ENCODE assay signal across 24 mouse cellular contexts in the genomic region with DNA sequence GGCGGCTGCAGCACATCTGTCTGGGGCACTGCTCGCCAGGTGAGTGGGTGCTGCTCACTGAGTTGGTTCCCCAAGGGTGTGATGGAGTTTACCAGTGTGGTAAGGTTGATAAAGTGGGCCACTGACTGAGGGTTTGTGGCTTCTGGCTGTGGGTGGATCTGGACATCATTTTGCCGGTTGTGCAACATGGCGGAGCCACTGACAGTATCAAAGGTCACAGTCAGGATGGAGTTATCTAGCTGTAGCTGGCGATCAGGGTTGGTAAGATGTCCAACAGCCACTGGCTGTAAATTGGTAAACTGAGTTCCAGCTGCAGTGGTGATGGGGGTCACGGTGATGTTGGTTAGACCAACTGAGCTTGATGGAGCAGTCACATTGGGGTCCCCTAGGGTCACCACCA. TPM values are rescaled to one million over a fixed set of nuclear protein-coding genes. Genes with fewer than 3 reads are reported as not detected.
DNase-seq lines count a peak whose midpoint lies in the region; ATAC-seq and TF ChIP-seq lines count a peak whose summit lies in the region.
"Had no signal": no experiment of that assay in that cellular context is flagged by ENCODE, and none has a peak within 500 bp of the region (broad histone marks: within the 10 kb centered on the region; RNA-seq: fewer than 3 reads in every experiment).

No protein-coding gene starts in this region.

- peaks cover 5% of the 10 kb centered on the region; the same call in 1 of the 2 replicates for H3K4me1 ChIP-seq in liver, adult 2 months (ENCODE audit: control insufficient read depth, insufficient read depth, low read length)
- no peaks in the 10 kb centered on the region for H3K4me1 ChIP-seq in midbrain, embryonic 11.5 days (ENCODE audit: control insufficient read depth, insufficient read depth, low read length)
- H3K4me1 ChIP-seq in midbrain, embryonic 14.5 days (ENCODE audit: control insufficient read depth, insufficient read depth, low read length) = no peaks in the 10 kb centered on the region
- no peaks in the 10 kb centered on the region for H3K4me1 ChIP-seq in liver, postnatal 0 days (ENCODE audit: insufficient read depth)
- H3K4me1 ChIP-seq: embryonic facial prominence, embryonic 10.5 days; forebrain, embryonic 13.5 days; heart, embryonic 15.5 days; hindbrain, embryonic 13.5 days had no signal

- no peak for TF ChIP-seq POLR2A in liver, adult 2 months (IDR thresholded peaks at IDR 0.05; ENCODE audit: extremely low read depth, insufficient read depth, low read length)

- no peak for TF ChIP-seq CTCF in liver, adult 2 months (IDR thresholded peaks at IDR 0.05; ENCODE audit: low read depth, low read length)
- TF ChIP-seq CTCF in liver, postnatal 0 days (IDR thresholded peaks at IDR 0.05; ENCODE audit: low read depth) = no peak

- H3K27me3 ChIP-seq in liver, adult 2 months (ENCODE audit: control insufficient read depth, insufficient read depth, low read length) = no peaks in the 10 kb centered on the region
- H3K27me3 ChIP-seq in midbrain, embryonic 11.5 days (ENCODE audit: control insufficient read depth, insufficient read depth, low read length) = no peaks in the 10 kb centered on the region
- H3K27me3 ChIP-seq in midbrain, embryonic 14.5 days (ENCODE audit: control insufficient read depth, insufficient read depth, low read length) = no peaks in the 10 kb centered on the region
- no peaks in the 10 kb centered on the region for H3K27me3 ChIP-seq in liver, postnatal 0 days (ENCODE audit: insufficient read depth, low read length)
- H3K27me3 ChIP-seq: CH12.LX; forebrain, embryonic 13.5 days; heart, embryonic 15.5 days; hindbrain, embryonic 13.5 days; Patski had no signal

- no peaks in the 10 kb centered on the region for H3K79me2 ChIP-seq in liver, adult 2 months (ENCODE audit: control insufficient read depth, insufficient read depth, low read length)

- no peak for ATAC-seq in midbrain, embryonic 11.5 days (ENCODE audit: low FRiP score)
- ATAC-seq in midbrain, embryonic 14.5 days (ENCODE audit: low FRiP score, low TSS enrichment) = no peak
- peak; percentile 31; the same call in 1 of the 2 replicates for ATAC-seq in liver, postnatal 0 days
- ATAC-seq: activated CD4-positive, CD25-positive, alpha-beta regulatory T cell, adult 4 months; forebrain, embryonic 13.5 days; forebrain, postnatal 0 days; Patski had no signal

- H3K36me3 ChIP-seq in liver, adult 2 months (ENCODE audit: control insufficient read depth, insufficient read depth, low read length) = peaks cover 32% of the 10 kb centered on the region
- peaks cover 26% of the 10 kb centered on the region for H3K36me3 ChIP-seq in midbrain, embryonic 11.5 days (ENCODE audit: control insufficient read depth, insufficient read depth, low read length)
- peaks cover 73% of the 10 kb centered on the region for H3K36me3 ChIP-seq in midbrain, embryonic 14.5 days (ENCODE audit: control insufficient read depth, insufficient read depth, low read length)
- peaks cover 53% of the 10 kb centered on the region for H3K36me3 ChIP-seq in liver, postnatal 0 days (replicated peaks; ENCODE audit: insufficient read depth, low read length)

- no peak for TF ChIP-seq EP300 in liver, postnatal 0 days (IDR thresholded peaks at IDR 0.05; ENCODE audit: low read depth)

- H3K9ac ChIP-seq in liver, adult 2 months (ENCODE audit: low read depth, low read length) = no peak overlapping the region
- H3K9ac ChIP-seq in midbrain, embryonic 11.5 days (ENCODE audit: low read length) = no peak overlapping the region
- no peak overlapping the region for H3K9ac ChIP-seq in midbrain, embryonic 14.5 days (replicated peaks; ENCODE audit: low read length)
- no peak overlapping the region for H3K9ac ChIP-seq in liver, postnatal 0 days (replicated peaks)
- H3K9ac ChIP-seq: forebrain, embryonic 13.5 days; forebrain, postnatal 0 days; heart, embryonic 15.5 days; hindbrain, embryonic 13.5 days had no signal

- no peak overlapping the region for H3K4me3 ChIP-seq in liver, adult 2 months (ENCODE audit: insufficient read depth, low read depth, low read length)
- no peak overlapping the region for H3K4me3 ChIP-seq in midbrain, embryonic 11.5 days (ENCODE audit: low read depth, low read length)
- H3K4me3 ChIP-seq in midbrain, embryonic 14.5 days (replicated peaks; ENCODE audit: low read depth, low read length) = no peak overlapping the region
- no peak overlapping the region for H3K4me3 ChIP-seq in liver, postnatal 0 days (ENCODE audit: low read depth, low read length)
- H3K4me3 ChIP-seq: embryonic facial prominence, embryonic 10.5 days; forebrain, embryonic 13.5 days; gastrocnemius, adult 2 months; heart, embryonic 15.5 days; hindbrain, embryonic 13.5 days had no signal

- H3K4me2 ChIP-seq in midbrain, embryonic 11.5 days = no peak overlapping the region
- H3K4me2 ChIP-seq in midbrain, embryonic 14.5 days (ENCODE audit: low read length) = no peak overlapping the region
- H3K4me2 ChIP-seq in liver, postnatal 0 days (ENCODE audit: low read depth, low read length) = no peak overlapping the region
- H3K4me2 ChIP-seq: forebrain, embryonic 13.5 days; heart, embryonic 11.5 days; heart, embryonic 15.5 days; hindbrain, embryonic 13.5 days had no signal

- WGBS in liver, adult 2 months = 50% methylated on average over 6 of the region's 6 CpGs
- WGBS in midbrain, embryonic 11.5 days = 93% methylated on average over 6 of the region's 6 CpGs
- 95% methylated on average over 6 of the region's 6 CpGs for WGBS in midbrain, embryonic 14.5 days
- 62% methylated on average over 6 of the region's 6 CpGs for whole genome bisulfite sequencing in liver, postnatal 0 days (ENCODE audit: insufficient replicate concordance)

- no peak overlapping the region for H3K27ac ChIP-seq in liver, adult 2 months (replicated peaks; ENCODE audit: insufficient read depth, low read depth, low read length)
- H3K27ac ChIP-seq in midbrain, embryonic 11.5 days (ENCODE audit: low read depth, low read length) = no peak overlapping the region
- no peak overlapping the region for H3K27ac ChIP-seq in midbrain, embryonic 14.5 days (replicated peaks; ENCODE audit: low read depth, low read length)
- H3K27ac ChIP-seq in liver, postnatal 0 days (ENCODE audit: low read depth) = no peak overlapping the region
- H3K27ac ChIP-seq: embryonic facial prominence, embryonic 10.5 days; forebrain, embryonic 13.5 days; gastrocnemius, adult 2 months; heart, embryonic 15.5 days; hindbrain, embryonic 13.5 days had no signal

- no peaks in the 10 kb centered on the region for H3K9me3 ChIP-seq in midbrain, embryonic 11.5 days (ENCODE audit: control insufficient read depth, low read length)
- no peaks in the 10 kb centered on the region for H3K9me3 ChIP-seq in midbrain, embryonic 14.5 days (ENCODE audit: control insufficient read depth, low read length)
- no peaks in the 10 kb centered on the region for H3K9me3 ChIP-seq in liver, postnatal 0 days (ENCODE audit: low read length)
- H3K9me3 ChIP-seq: embryonic facial prominence, embryonic 10.5 days; forebrain, embryonic 13.5 days; heart, embryonic 15.5 days; hindbrain, embryonic 13.5 days had no signal

- DNase-seq in liver, adult 2 months (ENCODE audit: extremely low read depth, low read depth, low spot score) = peak; percentile 67
- no peak for DNase-seq in liver
- DNase-seq in midbrain, embryonic 11.5 days (ENCODE audit: low spot score, missing footprints) = peak; percentile 64
- DNase-seq in midbrain, embryonic 14.5 days = no peak
- DNase-seq in liver, postnatal 0 days = no peak
- DNase-seq in layer of hippocampus, adult 9-10 months (ENCODE audit: low spot score) = no peak
- DNase-seq in retina, postnatal 1 day = no peak
- DNase-seq: adrenal gland, postnatal 25 days; cerebellum, adult 18-20 months; cerebellum, postnatal 10 days; forebrain, postnatal 0 days; gastrocnemius, adult 2 months; gastrocnemius, postnatal 25 days; heart, adult 18-20 months; heart, postnatal 14 days had no signal

RNA-seq across cellular contexts. Expression of gene Ripk4, which starts 30.7 kb away (rescaled TPM):
- 6.2 and 6.4 TPM in 2 replicates for total RNA-seq in liver, adult 2 months (2014; rRNA removed)
- polyA plus RNA-seq in liver, adult 2 months (2012; rRNA removed) = 3.1 and 3.6 TPM in 2 replicates
- 0.57 and 0.94 TPM in 2 replicates for polyA plus RNA-seq in midbrain, embryonic 11.5 days (2014; fragmentation: Nextera tagmentation; extraction: Ambion mirVana)
- 0.41 and 0.51 TPM in 2 replicates for polyA plus RNA-seq in midbrain, embryonic 14.5 days (2014; fragmentation: Nextera tagmentation; extraction: Ambion mirVana)
- 2.2 and 2.4 TPM in 2 replicates for polyA plus RNA-seq in liver, postnatal 0 days (2015; fragmentation: Nextera tagmentation; extraction: Ambion mirVana)
- total RNA-seq: gastrocnemius, adult 2 months; gastrocnemius, postnatal 25 days; hematopoietic stem cell, adult 5-6 weeks had no signal

RNA-seq across cellular contexts. Expression of gene Prdm15, which starts 57.4 kb away (rescaled TPM):
- 3.0 and 4.9 TPM in 2 replicates for total RNA-seq in liver, adult 2 months (2014; rRNA removed)
- polyA plus RNA-seq in liver, adult 2 months (2012; rRNA removed) = 2.8 and 6.2 TPM in 2 replicates
- 12.0 and 12.2 TPM in 2 replicates for polyA plus RNA-seq in midbrain, embryonic 11.5 days (2014; fragmentation: Nextera tagmentation; extraction: Ambion mirVana)
- 10.5 and 13.2 TPM in 2 replicates for polyA plus RNA-seq in midbrain, embryonic 14.5 days (2014; fragmentation: Nextera tagmentation; extraction: Ambion mirVana)
- polyA plus RNA-seq in liver, postnatal 0 days (2015; fragmentation: Nextera tagmentation; extraction: Ambion mirVana) = 1.6 TPM in 2 replicates

Comparison
In these comparisons a context has a peak if more than half of its experiments do, and no peak if none do; other contexts are left out.
1. DNase-seq: peak in liver, adult 2 months (single experiment) and midbrain, embryonic 11.5 days (single experiment); none in liver (single experiment), midbrain, embryonic 14.5 days (single experiment), liver, postnatal 0 days (single experiment), layer of hippocampus, adult 9-10 months (single experiment) and retina, postnatal 1 day (single experiment).